Mouse (Mus musculus): ENCODE measurements at regions not wholly inside any gene's neighbourhood (a gene's known extent, or its start where the extent isn't known, plus 50 kb on each side); places are given as distances from the start of the nearest gene placed in this dataset.

DNA sequence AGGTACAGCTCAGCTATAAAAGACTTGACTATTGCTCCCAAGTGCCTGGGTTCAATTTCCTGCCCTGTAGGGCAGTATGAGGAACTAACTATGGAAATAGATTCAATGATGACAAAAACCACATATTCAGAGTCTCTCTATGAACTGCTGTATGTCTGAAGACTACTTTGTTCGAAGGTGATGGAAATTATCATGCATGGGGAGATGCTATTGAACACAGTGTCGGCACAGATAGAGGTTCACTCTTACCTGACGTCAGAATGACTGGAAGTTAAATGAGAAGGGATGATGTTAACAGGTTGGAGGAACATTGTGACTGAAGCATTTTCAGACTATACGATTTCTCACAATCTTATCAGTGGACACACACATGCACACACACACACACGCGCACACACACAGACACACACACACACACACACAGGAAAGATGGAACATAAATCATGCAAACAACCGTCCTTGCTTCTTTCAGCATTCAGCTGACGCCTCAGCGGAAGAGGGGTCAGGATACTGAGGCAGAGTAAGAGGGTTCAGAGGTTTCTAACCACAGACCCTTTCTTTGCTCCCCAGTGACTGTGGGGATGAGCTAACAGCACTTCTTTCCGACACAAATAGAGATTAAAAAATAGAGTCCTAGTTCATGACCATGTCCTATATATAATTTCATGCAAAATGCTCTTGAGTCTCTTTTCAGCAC lies 974.3 kb upstream of the Sel1l start:
- WGBS, result 87% methylated on average over 10 of the region's 10 CpGs
- no peak overlapping the region for H3K4me3 ChIP-seq
- no peak overlapping the region for H3K27ac ChIP-seq
- ATAC-seq (replicated peaks), result no peak
- H3K9ac ChIP-seq, result no peak overlapping the region
- H3K9me3 ChIP-seq, result no peaks in the 10 kb centered on the region
- no peaks in the 10 kb centered on the region for H3K27me3 ChIP-seq (replicated peaks)
- H3K4me2 ChIP-seq, result no peak overlapping the region
- H3K36me3 ChIP-seq (replicated peaks), result no peaks in the 10 kb centered on the region
- no peaks in the 10 kb centered on the region for H3K4me1 ChIP-seq

- H3K9ac ChIP-seq, result no peak overlapping the region
- WGBS, result 76% methylated on average over 3 of the region's 3 CpGs
- no peak overlapping the region for H3K4me3 ChIP-seq
- H3K9me3 ChIP-seq, result no peaks in the 10 kb centered on the region
- H3K4me1 ChIP-seq, result no peaks in the 10 kb centered on the region
- H3K27ac ChIP-seq, result no peak overlapping the region
- H3K4me2 ChIP-seq, result no peak overlapping the region
- no peaks in the 10 kb centered on the region for H3K27me3 ChIP-seq (replicated peaks)
- no peaks in the 10 kb centered on the region for H3K36me3 ChIP-seq (replicated peaks)
- ATAC-seq (replicated peaks), result no peak
Measured at GRCm38 (mm10) chr12:92818610-92819009, 969.7 kb upstream of the Sel1l start.

DNA sequence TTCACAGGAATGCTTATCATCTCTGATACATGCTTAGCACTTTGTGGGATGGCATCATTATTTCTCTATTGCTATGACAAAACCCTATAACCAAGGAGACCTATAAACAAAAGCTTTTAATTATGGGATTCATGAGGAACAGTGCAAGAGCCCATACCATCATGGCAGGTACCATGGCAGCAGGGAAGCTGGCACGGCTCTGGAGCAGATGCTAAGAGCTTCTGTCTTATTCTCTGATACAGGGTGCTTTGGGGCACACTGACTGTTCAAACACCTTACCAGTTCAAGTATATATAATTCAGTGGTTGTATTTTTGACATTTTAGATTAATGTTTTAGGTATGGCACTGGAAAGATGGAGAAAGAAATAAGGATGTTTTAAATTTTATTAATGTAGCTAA lies 952.2 kb upstream of the Sel1l start:
- Histone ChIP-seq H3K9me3 (no peaks in the 10 kb centered on the region), H3K36me3 (replicated peaks) (no peaks in the 10 kb centered on the region)

GRCm38 (mm10) chr12:92783362-92783761 lies 934.4 kb upstream of the Sel1l start:
- WGBS, result 97% methylated on average over 1 of the region's 1 CpGs
- Histone ChIP-seq H3K4me2 (no peak overlapping the region), H3K9me3 (no peaks in the 10 kb centered on the region), H3K27me3 (replicated peaks) (no peaks in the 10 kb centered on the region), H3K4me1 (no peaks in the 10 kb centered on the region), H3K36me3 (replicated peaks) (no peaks in the 10 kb centered on the region), H3K9ac (no peak overlapping the region), H3K27ac (no peak overlapping the region), H3K4me3 (no peak overlapping the region)
- ATAC-seq (replicated peaks), result no peak

More for the DNA sequence above, 952.2 kb upstream of the Sel1l start:
- 73% methylated on average over 1 of the region's 1 CpGs for WGBS
- H3K4me2 ChIP-seq, result no peak overlapping the region
- H3K4me3 ChIP-seq, result no peak overlapping the region
- H3K9ac ChIP-seq, result no peak overlapping the region
- H3K27me3 ChIP-seq (replicated peaks), result no peaks in the 10 kb centered on the region
- no peak for ATAC-seq (replicated peaks)
- H3K4me1 ChIP-seq, result no peaks in the 10 kb centered on the region
- no peak overlapping the region for H3K27ac ChIP-seq

DNA sequence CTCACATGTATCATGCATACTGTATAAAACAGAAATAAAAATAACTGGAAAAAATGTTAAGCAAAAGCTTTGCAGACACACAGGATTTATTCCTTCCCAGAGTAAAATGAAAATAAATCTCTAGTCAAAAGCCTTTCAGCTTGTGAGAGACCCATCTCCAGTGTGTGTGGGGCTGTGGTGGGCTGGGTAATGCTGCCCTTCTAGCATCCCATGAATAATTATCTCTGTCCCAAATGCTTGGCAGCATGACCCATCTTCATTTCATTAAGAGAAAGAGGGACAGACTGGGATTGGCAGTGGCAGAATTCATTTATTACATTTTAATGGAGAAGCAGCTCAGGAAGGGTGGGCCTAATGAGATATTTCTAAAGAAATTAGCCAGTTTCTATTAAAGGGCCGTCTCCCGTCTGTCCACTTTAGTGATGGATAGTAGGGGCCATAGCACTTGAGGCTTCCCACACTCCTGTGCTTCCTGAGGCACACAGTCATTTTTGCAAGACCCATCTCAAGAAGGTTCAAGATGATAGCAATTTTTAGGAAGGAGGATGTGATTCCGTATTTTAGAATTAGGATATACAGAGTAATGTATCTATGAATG lies 930.8 kb upstream of the Sel1l start:
- no peak for ATAC-seq (replicated peaks)
- H3K36me3 ChIP-seq (replicated peaks), result no peaks in the 10 kb centered on the region
- no peaks in the 10 kb centered on the region for H3K9me3 ChIP-seq
- no peak overlapping the region for H3K4me2 ChIP-seq
- H3K4me3 ChIP-seq, result no peak overlapping the region
- H3K27ac ChIP-seq, result no peak overlapping the region
- no peaks in the 10 kb centered on the region for H3K4me1 ChIP-seq
- H3K9ac ChIP-seq, result no peak overlapping the region
- no peaks in the 10 kb centered on the region for H3K27me3 ChIP-seq (replicated peaks)
- 75% methylated on average over 3 of the region's 3 CpGs for WGBS

DNA sequence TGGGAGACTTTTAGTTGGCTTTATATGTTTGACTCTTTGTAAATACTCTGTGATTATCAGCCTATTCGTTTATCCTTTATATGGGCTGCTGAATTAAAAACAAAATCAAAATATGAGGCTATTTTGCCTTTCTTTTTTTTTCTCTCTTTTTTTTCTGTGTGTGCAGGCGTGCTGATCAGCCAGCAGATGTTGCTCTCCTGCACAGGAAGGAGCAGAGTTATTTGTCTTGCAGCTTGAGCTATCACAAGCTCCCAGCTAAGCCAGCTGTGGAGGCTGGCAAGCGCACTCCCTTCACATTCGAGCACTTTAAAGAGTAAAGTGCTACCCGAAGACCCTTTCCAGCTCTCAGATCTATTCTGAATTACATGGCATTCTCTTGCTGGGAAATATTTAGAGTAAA lies 926.7 kb upstream of the Sel1l start:
- Histone ChIP-seq H3K9ac (no peak overlapping the region), H3K36me3 (replicated peaks) (no peaks in the 10 kb centered on the region), H3K4me2 (no peak overlapping the region), H3K4me3 (no peak overlapping the region), H3K27me3 (replicated peaks) (no peaks in the 10 kb centered on the region), H3K4me1 (no peaks in the 10 kb centered on the region), H3K9me3 (no peaks in the 10 kb centered on the region), H3K27ac (no peak overlapping the region)
- no peak for ATAC-seq (replicated peaks)
- WGBS, result 60% methylated on average over 5 of the region's 5 CpGs

DNA sequence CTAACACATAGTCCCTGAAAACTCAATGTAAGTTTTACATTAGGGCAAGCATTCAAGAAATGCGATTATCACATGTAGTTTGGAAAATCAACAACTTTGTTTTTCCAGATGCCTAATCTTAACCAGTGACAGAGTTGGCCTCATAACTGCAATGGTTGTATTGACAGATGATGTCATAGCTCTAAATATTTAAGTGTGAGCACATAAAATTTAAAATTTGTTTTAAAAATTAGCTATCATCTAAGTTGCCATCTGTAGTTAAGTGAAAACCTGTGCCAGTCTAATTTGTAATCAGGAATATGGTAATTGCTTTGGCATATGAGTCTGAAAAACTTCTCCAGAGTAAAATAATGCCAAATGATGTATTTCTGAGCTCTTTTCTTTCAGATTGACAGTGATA lies 899.6 kb upstream of the Sel1l start:
- H3K4me1 ChIP-seq, result no peaks in the 10 kb centered on the region
- H3K4me3 ChIP-seq, result no peak overlapping the region
- H3K36me3 ChIP-seq (replicated peaks), result no peaks in the 10 kb centered on the region
- H3K27ac ChIP-seq, result no peak overlapping the region
- no peak overlapping the region for H3K4me2 ChIP-seq
- no peak for ATAC-seq (replicated peaks)
- H3K27me3 ChIP-seq (replicated peaks), result no peaks in the 10 kb centered on the region
- 85% methylated on average over 1 of the region's 1 CpGs for WGBS
- no peak overlapping the region for H3K9ac ChIP-seq
- H3K9me3 ChIP-seq, result no peaks in the 10 kb centered on the region

GRCm38 (mm10) chr12:92740818-92741217 lies 891.9 kb upstream of the Sel1l start:
- no peak for ATAC-seq (replicated peaks)
- H3K4me1 ChIP-seq, result no peaks in the 10 kb centered on the region
- no peak overlapping the region for H3K4me2 ChIP-seq
- no peak overlapping the region for H3K4me3 ChIP-seq
- no peaks in the 10 kb centered on the region for H3K27me3 ChIP-seq (replicated peaks)
- no peaks in the 10 kb centered on the region for H3K9me3 ChIP-seq
- no peak overlapping the region for H3K27ac ChIP-seq
- no peaks in the 10 kb centered on the region for H3K36me3 ChIP-seq (replicated peaks)
- H3K9ac ChIP-seq, result no peak overlapping the region
- 90% methylated on average over 3 of the region's 3 CpGs for WGBS

- Histone ChIP-seq H3K4me1 (no peaks in the 10 kb centered on the region), H3K4me3 (no peak overlapping the region), H3K27me3 (replicated peaks) (no peaks in the 10 kb centered on the region), H3K27ac (no peak overlapping the region), H3K9me3 (no peaks in the 10 kb centered on the region), H3K36me3 (replicated peaks) (no peaks in the 10 kb centered on the region), H3K9ac (no peak overlapping the region), H3K4me2 (no peak overlapping the region)
- 92% methylated on average over 3 of the region's 3 CpGs for WGBS
- no peak for ATAC-seq (replicated peaks)
Measured at GRCm38 (mm10) chr12:92739196-92739595, 890.2 kb upstream of the Sel1l start.

- H3K9me3 ChIP-seq, result no peaks in the 10 kb centered on the region
- WGBS, result 75% methylated on average over 12 of the region's 12 CpGs
- no peak overlapping the region for H3K4me2 ChIP-seq
- H3K36me3 ChIP-seq (replicated peaks), result no peaks in the 10 kb centered on the region
- no peaks in the 10 kb centered on the region for H3K27me3 ChIP-seq (replicated peaks)
- H3K9ac ChIP-seq, result no peak overlapping the region
- ATAC-seq (replicated peaks), result no peak
- no peaks in the 10 kb centered on the region for H3K4me1 ChIP-seq
- no peak overlapping the region for H3K27ac ChIP-seq
- H3K4me3 ChIP-seq, result no peak overlapping the region
Measured at GRCm38 (mm10) chr12:92737623-92738370, 888.8 kb upstream of the Sel1l start.

DNA sequence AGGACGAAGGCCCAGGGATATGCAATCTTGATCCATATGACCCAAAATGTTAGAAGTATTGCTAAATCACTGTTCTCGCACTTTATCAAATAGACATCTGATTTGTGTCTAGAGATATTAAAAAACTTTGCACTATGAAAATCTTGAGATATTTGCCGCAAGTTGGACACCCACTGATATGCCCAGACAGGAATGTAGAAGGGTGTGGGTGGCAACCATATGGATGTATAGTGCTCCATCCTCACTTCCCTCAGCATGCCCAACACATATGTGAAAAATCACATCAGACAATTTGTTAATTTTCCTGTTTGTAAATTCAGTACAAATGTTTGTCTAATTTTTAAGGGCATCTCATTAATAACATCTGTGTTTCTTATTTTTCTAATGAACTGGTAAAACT lies 874.1 kb upstream of the Sel1l start:
- WGBS, result 92% methylated on average over 3 of the region's 3 CpGs
- H3K9me3 ChIP-seq, result no peaks in the 10 kb centered on the region

DNA sequence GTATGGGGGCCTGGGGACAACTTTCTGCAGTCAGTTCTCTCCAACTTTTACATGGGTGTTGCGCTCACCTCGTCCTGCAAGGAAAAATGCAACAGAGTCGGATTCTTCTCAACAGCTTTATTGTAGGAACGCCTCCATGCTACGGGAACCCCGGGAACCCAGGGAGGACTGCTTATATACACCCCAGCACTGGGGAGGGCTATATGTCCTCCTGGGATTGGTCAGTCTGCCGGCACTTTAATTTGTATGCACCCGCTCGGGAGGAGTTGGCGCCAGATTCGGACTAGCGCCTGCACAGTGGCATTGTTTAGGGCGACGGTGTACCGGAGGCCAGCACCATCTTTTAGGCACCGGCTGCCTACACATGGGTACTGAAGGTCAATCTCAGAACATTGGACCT lies 864.5 kb upstream of the Sel1l start:
- Histone ChIP-seq H3K9ac (no peak overlapping the region), H3K27ac (no peak overlapping the region), H3K4me3 (no peak overlapping the region), H3K36me3 (replicated peaks) (no peaks in the 10 kb centered on the region), H3K9me3 (no peaks in the 10 kb centered on the region), H3K4me2 (no peak overlapping the region), H3K27me3 (replicated peaks) (no peaks in the 10 kb centered on the region), H3K4me1 (no peaks in the 10 kb centered on the region)
- WGBS, result 94% methylated on average over 16 of the region's 16 CpGs
- ATAC-seq (replicated peaks), result no peak

More for the DNA sequence above, 874.1 kb upstream of the Sel1l start:
- no peaks in the 10 kb centered on the region for H3K27me3 ChIP-seq (replicated peaks)
- H3K9ac ChIP-seq, result no peak overlapping the region
- ATAC-seq (replicated peaks), result no peak
- H3K4me3 ChIP-seq, result no peak overlapping the region
- H3K4me2 ChIP-seq, result no peak overlapping the region
- no peak overlapping the region for H3K27ac ChIP-seq
- H3K4me1 ChIP-seq, result no peaks in the 10 kb centered on the region
- no peaks in the 10 kb centered on the region for H3K36me3 ChIP-seq (replicated peaks)

DNA sequence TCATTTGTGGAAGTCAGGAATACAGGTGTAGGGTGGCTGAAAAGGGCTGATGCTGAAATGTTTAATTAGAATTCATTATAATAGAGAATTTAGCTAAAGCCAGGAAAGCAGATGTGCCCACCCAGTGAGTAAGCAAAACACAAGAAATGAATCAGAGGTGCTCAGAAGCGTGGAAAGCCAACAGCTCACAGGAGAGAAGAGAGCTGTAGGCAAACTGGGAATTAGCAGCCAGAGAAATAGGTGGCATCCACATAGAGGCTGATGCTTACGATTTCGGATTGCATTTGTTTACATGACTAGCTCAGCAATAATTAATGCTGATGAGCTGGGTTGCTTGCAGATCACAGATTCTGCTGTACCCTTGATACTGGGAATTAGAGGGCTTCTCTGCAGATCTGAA lies 859.5 kb upstream of the Sel1l start:
- no peak for ATAC-seq (replicated peaks)
- 52% methylated on average over 3 of the region's 3 CpGs for WGBS
- Histone ChIP-seq H3K27ac (no peak overlapping the region), H3K4me3 (no peak overlapping the region), H3K27me3 (replicated peaks) (no peaks in the 10 kb centered on the region), H3K9me3 (no peaks in the 10 kb centered on the region), H3K4me1 (no peaks in the 10 kb centered on the region), H3K9ac (no peak overlapping the region), H3K36me3 (replicated peaks) (no peaks in the 10 kb centered on the region), H3K4me2 (no peak overlapping the region)
